Mouse (Mus musculus): ENCODE measurements at regions not wholly inside any gene's neighbourhood (a gene's known extent, or its start where the extent isn't known, plus 50 kb on each side); places are given as distances from the start of the nearest gene placed in this dataset.

DNA sequence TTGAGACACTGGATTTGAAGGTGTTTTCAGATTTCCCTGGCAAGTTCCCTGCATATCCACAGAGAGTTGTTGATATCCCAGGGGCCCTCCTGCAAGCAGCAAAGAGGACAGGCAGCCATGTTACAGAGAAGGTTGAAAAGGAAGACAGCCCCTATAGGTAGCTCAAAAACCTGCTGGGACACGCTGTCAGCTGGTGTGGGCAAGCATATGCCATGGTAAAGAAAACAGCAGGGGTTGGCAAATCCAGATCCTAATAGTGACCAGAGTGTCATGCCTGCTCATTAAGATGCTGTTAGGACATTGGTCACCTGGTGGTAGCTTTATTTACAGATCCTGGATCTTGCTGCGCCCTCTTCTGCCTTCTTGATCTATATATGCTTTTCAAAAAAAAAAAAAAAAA is 397.6 kb downstream of the Tns1 start:
- Histone ChIP-seq H3K4me2 (replicated peaks; ENCODE audit: low read depth, low read length) (no peak overlapping the region), H3K27me3 (replicated peaks; ENCODE audit: insufficient read depth, low read length) (no peaks in the 10 kb centered on the region), H3K4me1 (ENCODE audit: insufficient read depth, low read depth, low read length) (no peaks in the 10 kb centered on the region), H3K27ac (ENCODE audit: low read length) (no peak overlapping the region), H3K4me3 (ENCODE audit: low read depth, low read length) (no peak overlapping the region), H3K9me3 (ENCODE audit: low read length) (no peaks in the 10 kb centered on the region), H3K9ac (replicated peaks; ENCODE audit: low read depth) (no peak overlapping the region), H3K36me3 (ENCODE audit: insufficient read depth, low read length) (no peaks in the 10 kb centered on the region)
- ATAC-seq, result no peak
- 87% methylated on average over 2 of the region's 2 CpGs for WGBS
- no peak for DNase-seq (ENCODE audit: low spot score)
- TF ChIP-seq EP300 (IDR thresholded peaks at IDR 0.05), result no peak
- TF ChIP-seq CTCF (IDR thresholded peaks at IDR 0.05), result no peak

- Histone ChIP-seq H3K9me3 (ENCODE audit: low read length) (no peaks in the 10 kb centered on the region), H3K4me2 (replicated peaks; ENCODE audit: low read depth, low read length) (no peak overlapping the region), H3K4me1 (ENCODE audit: insufficient read depth, low read depth, low read length) (no peaks in the 10 kb centered on the region), H3K9ac (replicated peaks; ENCODE audit: low read depth) (no peak overlapping the region), H3K27me3 (replicated peaks; ENCODE audit: insufficient read depth, low read length) (no peaks in the 10 kb centered on the region), H3K36me3 (ENCODE audit: insufficient read depth, low read length) (no peaks in the 10 kb centered on the region), H3K27ac (ENCODE audit: low read length) (no peak overlapping the region), H3K4me3 (ENCODE audit: low read depth, low read length) (no peak overlapping the region)
- no peak for TF ChIP-seq EP300 (IDR thresholded peaks at IDR 0.05)
- TF ChIP-seq CTCF (IDR thresholded peaks at IDR 0.05), result no peak
- WGBS, result 78% methylated on average over 1 of the region's 1 CpGs
- ATAC-seq (no peak), DNase-seq (ENCODE audit: low spot score) (peak; percentile 31)
Observed at GRCm38 (mm10) chr1:73725486-73725885, 398.8 kb downstream of the Tns1 start.

GRCm38 (mm10) chr1:73724551-73724950 is 399.7 kb downstream of the Tns1 start:
- no peak overlapping the region for H3K4me3 ChIP-seq (ENCODE audit: low read depth, low read length)
- H3K9ac ChIP-seq (replicated peaks; ENCODE audit: low read depth), result no peak overlapping the region
- no peak for TF ChIP-seq CTCF (IDR thresholded peaks at IDR 0.05)
- no peak for TF ChIP-seq EP300 (IDR thresholded peaks at IDR 0.05)
- no peak for DNase-seq (ENCODE audit: low spot score)
- H3K4me2 ChIP-seq (replicated peaks; ENCODE audit: low read depth, low read length), result no peak overlapping the region
- no peaks in the 10 kb centered on the region for H3K36me3 ChIP-seq (ENCODE audit: insufficient read depth, low read length)
- ATAC-seq, result no peak
- no peaks in the 10 kb centered on the region for H3K9me3 ChIP-seq (ENCODE audit: low read length)
- no peak overlapping the region for H3K27ac ChIP-seq (ENCODE audit: low read length)
- no peaks in the 10 kb centered on the region for H3K4me1 ChIP-seq (ENCODE audit: insufficient read depth, low read depth, low read length)
- 64% methylated on average over 2 of the region's 2 CpGs for WGBS
- H3K27me3 ChIP-seq (replicated peaks; ENCODE audit: insufficient read depth, low read length), result no peaks in the 10 kb centered on the region

- H3K4me1 ChIP-seq (ENCODE audit: insufficient read depth, low read depth, low read length), result no peaks in the 10 kb centered on the region
- H3K4me2 ChIP-seq (replicated peaks; ENCODE audit: low read depth, low read length), result no peak overlapping the region
- no peak for ATAC-seq
- no peak for TF ChIP-seq CTCF (IDR thresholded peaks at IDR 0.05)
- TF ChIP-seq EP300 (IDR thresholded peaks at IDR 0.05), result no peak
- H3K27ac ChIP-seq (ENCODE audit: low read length), result no peak overlapping the region
- DNase-seq (ENCODE audit: low spot score), result no peak
- no peak overlapping the region for H3K9ac ChIP-seq (replicated peaks; ENCODE audit: low read depth)
- no peaks in the 10 kb centered on the region for H3K27me3 ChIP-seq (replicated peaks; ENCODE audit: insufficient read depth, low read length)
- 61% methylated on average over 6 of the region's 6 CpGs for WGBS
- no peak overlapping the region for H3K4me3 ChIP-seq (ENCODE audit: low read depth, low read length)
- no peaks in the 10 kb centered on the region for H3K36me3 ChIP-seq (ENCODE audit: insufficient read depth, low read length)
- H3K9me3 ChIP-seq (ENCODE audit: low read length), result no peaks in the 10 kb centered on the region
Observed at GRCm38 (mm10) chr1:73721486-73722225, 402.6 kb downstream of the Tns1 start.

- DNase-seq (ENCODE audit: low spot score), result no peak
- TF ChIP-seq CTCF (IDR thresholded peaks at IDR 0.05) (no peak), EP300 (IDR thresholded peaks at IDR 0.05) (no peak)
Observed at GRCm38 (mm10) chr1:73718421-73718820, 405.8 kb downstream of the Tns1 start.

DNA sequence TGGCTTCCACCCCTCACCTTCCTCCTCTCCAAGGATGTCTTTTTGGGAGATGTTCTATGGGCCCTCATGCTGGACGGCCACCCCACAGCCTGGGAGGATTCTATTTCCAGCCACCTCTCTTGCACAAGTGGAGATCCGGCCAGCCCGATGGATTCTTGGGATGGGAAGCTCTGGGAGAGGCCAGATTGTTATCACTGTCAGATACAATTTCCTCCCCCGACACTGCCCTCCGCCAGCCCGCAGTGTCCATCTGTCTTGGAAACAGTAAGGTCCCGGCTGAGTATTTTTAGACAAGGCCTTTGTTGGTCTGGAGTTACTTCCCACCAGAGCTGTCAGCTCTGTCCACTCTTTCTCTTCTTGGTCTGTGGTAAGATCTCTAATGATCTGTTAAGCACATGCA is 406.8 kb downstream of the Tns1 start:
- TF ChIP-seq CTCF (IDR thresholded peaks at IDR 0.05) (no peak), EP300 (IDR thresholded peaks at IDR 0.05) (no peak)
- no peaks in the 10 kb centered on the region for H3K36me3 ChIP-seq (ENCODE audit: insufficient read depth, low read length)
- H3K4me2 ChIP-seq (replicated peaks; ENCODE audit: low read depth, low read length), result no peak overlapping the region
- H3K4me3 ChIP-seq (ENCODE audit: low read depth, low read length), result no peak overlapping the region
- H3K27ac ChIP-seq (ENCODE audit: low read length), result no peak overlapping the region
- WGBS, result 56% methylated on average over 7 of the region's 7 CpGs
- H3K9me3 ChIP-seq (ENCODE audit: low read length), result no peaks in the 10 kb centered on the region
- DNase-seq (ENCODE audit: low spot score) (no peak), ATAC-seq (no peak)
- no peaks in the 10 kb centered on the region for H3K4me1 ChIP-seq (ENCODE audit: insufficient read depth, low read depth, low read length)
- no peaks in the 10 kb centered on the region for H3K27me3 ChIP-seq (replicated peaks; ENCODE audit: insufficient read depth, low read length)
- no peak overlapping the region for H3K9ac ChIP-seq (replicated peaks; ENCODE audit: low read depth)

More at GRCm38 (mm10) chr1:73718421-73718820, 405.8 kb downstream of the Tns1 start:
- no peak for ATAC-seq
- no peak overlapping the region for H3K4me2 ChIP-seq (replicated peaks; ENCODE audit: low read depth, low read length)
- H3K4me1 ChIP-seq (ENCODE audit: insufficient read depth, low read depth, low read length), result no peaks in the 10 kb centered on the region
- no peaks in the 10 kb centered on the region for H3K27me3 ChIP-seq (replicated peaks; ENCODE audit: insufficient read depth, low read length)
- H3K36me3 ChIP-seq (ENCODE audit: insufficient read depth, low read length), result no peaks in the 10 kb centered on the region
- H3K27ac ChIP-seq (ENCODE audit: low read length), result no peak overlapping the region
- WGBS, result 69% methylated on average over 5 of the region's 5 CpGs
- H3K9ac ChIP-seq (replicated peaks; ENCODE audit: low read depth), result no peak overlapping the region
- H3K4me3 ChIP-seq (ENCODE audit: low read depth, low read length), result no peak overlapping the region
- H3K9me3 ChIP-seq (ENCODE audit: low read length), result no peaks in the 10 kb centered on the region

GRCm38 (mm10) chr1:73716901-73717300 is 407.3 kb downstream of the Tns1 start:
- TF ChIP-seq EP300 (IDR thresholded peaks at IDR 0.05), result no peak
- ATAC-seq (no peak), DNase-seq (ENCODE audit: low spot score) (no peak)
- H3K4me2 ChIP-seq (replicated peaks; ENCODE audit: low read depth, low read length), result no peak overlapping the region
- no peak overlapping the region for H3K9ac ChIP-seq (replicated peaks; ENCODE audit: low read depth)
- H3K9me3 ChIP-seq (ENCODE audit: low read length), result no peaks in the 10 kb centered on the region
- no peak overlapping the region for H3K4me3 ChIP-seq (ENCODE audit: low read depth, low read length)
- H3K4me1 ChIP-seq (ENCODE audit: insufficient read depth, low read depth, low read length), result no peaks in the 10 kb centered on the region
- no peaks in the 10 kb centered on the region for H3K27me3 ChIP-seq (replicated peaks; ENCODE audit: insufficient read depth, low read length)
- no peak overlapping the region for H3K27ac ChIP-seq (ENCODE audit: low read length)
- no peaks in the 10 kb centered on the region for H3K36me3 ChIP-seq (ENCODE audit: insufficient read depth, low read length)
